Mouse (Mus musculus): ENCODE measurements at regions not wholly inside any gene's neighbourhood (a gene's known extent, or its start where the extent isn't known, plus 50 kb on each side); places are given as distances from the start of the nearest gene placed in this dataset.

DNA sequence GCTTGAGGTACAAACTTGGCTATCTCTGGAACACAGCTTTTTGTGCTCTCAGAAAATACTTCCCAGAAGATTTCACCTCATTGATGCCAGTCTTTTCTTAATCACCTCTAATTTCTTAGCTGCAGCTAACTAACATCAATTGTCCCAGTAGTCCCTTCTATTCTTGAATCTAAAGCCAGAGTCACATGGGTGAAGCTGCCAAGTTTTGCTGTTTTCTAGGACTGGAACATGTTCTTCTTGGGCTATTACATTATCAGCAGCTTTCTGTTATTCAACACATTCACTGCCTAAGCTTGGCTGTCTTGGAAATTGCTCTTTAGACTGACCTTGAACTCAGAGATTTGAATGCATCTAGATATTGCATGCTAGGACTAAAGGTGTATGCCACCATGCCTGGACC lies 583.9 kb downstream of the Cetn3 start:
- DNase-seq: no peak

DNA sequence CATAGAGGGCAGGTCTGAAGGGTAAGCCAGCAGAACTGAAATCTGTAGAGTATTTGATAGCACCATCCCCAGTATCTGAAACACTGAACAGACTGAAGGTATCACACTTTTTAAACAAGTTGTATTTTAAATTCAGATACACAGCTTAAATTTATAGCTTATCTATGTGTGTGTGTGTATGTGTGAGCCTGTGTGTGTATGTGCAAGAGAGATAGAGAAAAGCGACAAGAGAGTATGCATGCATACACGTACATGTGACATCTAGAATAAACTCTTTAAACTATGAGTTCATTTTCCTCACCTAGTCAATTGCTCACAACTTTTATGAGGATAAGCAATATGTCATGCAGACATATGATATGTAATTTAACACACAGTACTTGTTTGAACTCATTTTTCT lies 588.7 kb downstream of the Cetn3 start:
- no peak for DNase-seq

DNA sequence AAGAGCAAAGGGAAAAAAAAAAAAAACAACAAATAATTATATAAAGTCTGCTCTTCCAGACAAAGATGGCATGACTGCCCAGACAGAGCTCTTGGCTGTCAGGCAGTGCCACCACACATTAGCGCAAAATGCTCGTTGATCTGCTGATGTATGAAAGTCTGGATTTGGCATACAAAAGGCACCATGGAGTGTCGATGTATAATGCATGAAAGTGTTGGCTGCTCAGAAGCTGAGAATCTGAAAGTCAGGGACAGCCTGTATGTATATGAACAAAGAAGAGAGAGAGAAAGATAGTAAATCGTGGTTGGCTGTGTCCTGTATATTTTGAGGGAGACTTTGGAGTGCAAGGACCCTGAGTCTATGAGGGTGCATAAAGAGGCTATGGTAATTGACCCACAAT lies 589.7 kb downstream of the Cetn3 start:
- DNase-seq: no peak

DNA sequence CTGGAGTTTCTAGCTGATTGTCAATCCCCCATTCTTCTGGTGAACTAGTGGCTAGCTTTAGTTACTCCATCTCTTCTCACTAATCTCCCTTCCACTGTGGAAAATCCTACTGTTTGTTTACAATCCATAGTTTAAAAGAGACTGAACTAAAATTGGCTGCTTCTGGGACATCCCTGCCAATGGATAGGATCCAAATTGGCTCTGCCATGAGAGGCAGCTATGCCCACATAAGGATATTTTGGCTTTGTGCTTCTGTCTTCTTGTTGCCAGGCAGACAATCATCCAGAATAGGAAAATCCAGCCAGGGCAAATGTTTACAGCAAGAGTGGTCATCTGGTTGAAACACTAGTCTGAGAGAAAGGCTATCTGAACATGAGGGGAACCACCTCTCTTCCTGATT lies 610.0 kb downstream of the Cetn3 start:
- DNase-seq: no peak

DNA sequence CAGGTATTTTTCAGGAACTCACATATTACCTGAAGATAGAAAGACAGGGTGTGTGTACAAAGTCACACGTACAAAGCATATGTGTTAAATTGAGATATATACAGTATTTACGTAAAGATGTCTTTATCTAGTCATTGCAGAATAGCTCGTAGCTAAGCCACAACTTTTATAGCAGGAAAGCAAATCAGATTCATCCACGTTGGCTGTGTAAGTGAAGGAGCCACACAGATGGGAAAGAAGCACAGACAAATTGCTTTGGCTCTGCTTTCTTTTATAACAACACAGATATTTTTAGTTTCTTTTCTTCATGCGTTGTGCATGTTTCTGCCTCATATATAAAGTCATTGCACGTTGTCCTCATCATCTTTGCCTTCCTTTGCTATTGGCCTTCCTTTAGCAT lies 610.6 kb downstream of the Cetn3 start:
- DNase-seq: no peak

DNA sequence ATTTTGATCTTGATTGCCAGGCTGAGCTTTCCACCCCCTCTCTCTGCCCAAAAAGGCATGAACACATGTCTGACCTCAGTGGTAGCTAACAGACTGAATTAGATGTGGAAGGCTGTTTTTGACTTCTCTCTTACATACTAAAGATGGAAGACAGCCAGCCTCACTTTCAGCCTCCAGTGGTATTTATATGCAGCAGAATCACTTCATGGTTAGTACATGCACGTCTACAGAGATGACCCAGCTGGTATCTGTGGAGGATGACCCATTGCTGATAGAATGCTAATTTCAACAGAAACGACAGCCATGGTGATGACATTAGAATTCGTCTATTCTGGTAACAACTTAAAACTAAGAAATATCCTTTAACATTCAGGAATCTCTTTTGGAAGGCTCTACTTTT lies 630.8 kb downstream of the Cetn3 start:
- no peak for DNase-seq

DNA sequence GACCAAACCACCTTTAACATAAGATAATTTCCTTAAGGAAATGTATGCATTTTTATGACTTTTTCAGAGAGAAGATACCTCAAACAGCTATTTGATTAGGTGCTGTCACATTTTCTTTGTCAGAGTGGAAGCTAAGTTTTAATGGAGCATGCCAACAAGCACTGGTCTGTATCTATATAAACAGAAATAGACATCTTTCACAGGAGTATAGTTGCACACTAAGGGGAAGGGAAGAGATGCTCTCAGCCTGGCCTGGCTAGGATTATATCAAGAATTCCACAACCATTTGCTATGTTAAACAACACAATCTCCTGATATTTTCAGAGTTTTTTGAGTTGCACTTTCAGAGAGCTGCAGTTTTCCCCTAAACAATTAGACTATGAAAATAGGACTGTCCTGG lies 638.1 kb downstream of the Cetn3 start:
- no peak for DNase-seq

DNA sequence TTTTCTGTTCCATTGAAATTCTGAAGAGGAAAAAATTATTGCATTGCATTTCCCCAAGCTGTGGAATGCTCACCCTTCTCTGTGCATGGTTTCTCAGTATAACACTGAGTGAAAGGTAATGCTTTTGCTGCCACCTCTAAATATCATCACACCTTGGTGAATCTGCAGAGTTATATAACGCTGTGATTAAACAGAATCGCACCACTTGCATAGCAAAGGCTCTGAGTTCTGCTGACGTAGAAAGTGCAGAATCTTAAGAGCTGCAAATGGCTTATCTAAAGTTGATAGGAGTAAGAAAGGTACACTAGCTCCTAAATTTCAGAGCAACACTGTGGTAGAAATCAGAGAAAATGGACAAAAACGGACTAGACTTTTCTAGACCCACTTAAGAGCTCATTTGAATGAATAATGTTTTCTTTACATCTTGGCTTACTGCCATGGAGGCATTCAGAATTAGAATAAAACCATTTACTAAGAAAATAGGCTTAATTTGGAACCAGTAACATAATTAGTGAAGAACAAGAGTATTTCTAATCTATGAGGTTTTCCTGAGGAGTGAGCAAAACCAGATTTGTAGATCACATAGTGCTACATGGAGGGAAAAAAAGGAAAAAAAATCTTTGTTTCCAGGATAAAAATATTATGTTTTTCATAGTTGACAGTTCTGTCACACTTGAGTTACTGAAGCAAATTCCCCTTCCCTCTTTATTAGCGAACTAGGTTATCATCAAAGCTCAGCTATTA lies 641.2 kb downstream of the Cetn3 start:
- no peak for DNase-seq

DNA sequence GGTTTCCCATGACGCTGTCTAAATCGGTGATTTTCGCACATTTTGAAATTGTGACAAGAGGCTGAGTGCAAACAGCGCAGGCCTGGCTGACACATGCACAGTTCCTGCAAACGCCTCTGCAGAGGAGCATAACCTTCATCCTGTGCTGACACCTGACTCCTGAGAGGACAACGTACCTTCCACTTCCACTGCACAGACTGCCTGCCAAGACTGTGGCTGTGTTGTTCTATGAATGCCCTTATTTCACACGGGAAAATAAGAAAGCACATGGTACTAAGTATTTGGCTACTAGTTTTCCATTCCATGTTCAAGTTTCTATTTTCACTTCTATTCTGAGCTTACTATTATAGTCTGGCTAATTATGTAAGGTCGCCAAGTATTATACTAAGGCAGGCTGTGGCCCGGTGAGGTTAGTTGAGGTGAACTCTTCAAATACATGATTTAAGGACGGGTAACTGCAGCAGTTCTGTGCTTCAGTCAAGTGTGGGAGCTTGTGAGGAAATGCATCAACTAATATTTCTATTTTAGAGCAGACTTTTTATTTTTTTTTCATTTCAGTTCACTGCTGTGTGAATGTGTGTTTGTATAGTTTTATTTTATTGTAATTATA lies 642.0 kb downstream of the Cetn3 start:
- no peak for DNase-seq

DNA sequence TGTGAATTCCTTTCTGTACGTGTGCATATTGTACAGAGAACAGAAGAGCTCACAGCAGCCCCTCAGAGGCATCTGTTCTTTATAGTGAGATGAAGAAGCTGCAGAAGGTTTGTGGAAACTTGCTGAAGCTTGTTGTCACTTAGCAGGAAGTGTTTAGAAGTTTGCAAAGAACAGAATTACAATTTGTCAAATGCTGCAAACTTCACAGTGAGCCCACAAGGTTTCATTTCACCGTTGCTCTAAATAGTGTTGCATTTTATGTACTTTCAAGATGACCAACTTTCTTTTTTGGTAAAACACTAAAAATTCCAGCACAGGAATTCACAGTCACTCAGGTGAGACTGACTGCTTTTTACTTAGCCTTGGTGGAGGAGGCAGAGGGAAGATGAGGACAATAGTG lies 649.5 kb downstream of the Cetn3 start:
- DNase-seq: no peak

DNA sequence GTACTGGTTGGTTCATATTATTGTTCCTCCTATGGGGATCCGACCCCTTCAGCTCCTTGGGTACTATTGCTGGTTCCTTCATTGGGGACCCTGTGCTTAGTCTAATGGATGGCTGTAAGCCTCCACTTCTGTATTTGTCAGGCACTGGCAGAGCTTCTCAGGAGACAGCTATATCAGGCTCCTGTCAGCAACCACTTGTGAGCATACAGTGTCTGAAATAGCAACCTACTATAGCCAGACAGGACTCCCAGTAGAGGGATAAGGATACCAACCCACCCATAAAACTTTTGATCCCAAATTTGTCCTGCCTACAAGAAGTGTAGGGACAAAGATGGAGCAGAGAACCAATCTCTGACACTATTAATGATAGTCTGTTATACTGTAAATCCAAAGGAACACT lies 656.4 kb downstream of the Cetn3 start:
- no peak for DNase-seq

DNA sequence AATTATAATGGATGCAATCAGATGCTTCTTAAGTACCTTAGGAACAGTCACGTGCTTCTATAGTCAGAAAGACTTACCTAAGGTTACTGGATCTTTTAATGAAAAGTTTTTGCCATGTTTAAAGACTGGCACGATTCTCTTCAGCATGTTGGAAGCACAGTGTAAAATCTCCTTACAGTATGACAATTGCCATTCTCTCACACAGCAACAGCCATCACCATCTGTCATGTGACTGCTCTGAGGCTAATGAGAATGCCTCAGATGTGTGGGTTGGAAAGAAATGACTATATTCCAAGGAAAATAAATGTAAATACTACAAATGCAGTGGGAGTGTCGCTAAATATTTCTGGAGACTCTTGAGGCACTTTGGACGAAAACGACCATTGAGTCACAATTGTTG lies 670.8 kb downstream of the Cetn3 start:
- no peak for DNase-seq

DNA sequence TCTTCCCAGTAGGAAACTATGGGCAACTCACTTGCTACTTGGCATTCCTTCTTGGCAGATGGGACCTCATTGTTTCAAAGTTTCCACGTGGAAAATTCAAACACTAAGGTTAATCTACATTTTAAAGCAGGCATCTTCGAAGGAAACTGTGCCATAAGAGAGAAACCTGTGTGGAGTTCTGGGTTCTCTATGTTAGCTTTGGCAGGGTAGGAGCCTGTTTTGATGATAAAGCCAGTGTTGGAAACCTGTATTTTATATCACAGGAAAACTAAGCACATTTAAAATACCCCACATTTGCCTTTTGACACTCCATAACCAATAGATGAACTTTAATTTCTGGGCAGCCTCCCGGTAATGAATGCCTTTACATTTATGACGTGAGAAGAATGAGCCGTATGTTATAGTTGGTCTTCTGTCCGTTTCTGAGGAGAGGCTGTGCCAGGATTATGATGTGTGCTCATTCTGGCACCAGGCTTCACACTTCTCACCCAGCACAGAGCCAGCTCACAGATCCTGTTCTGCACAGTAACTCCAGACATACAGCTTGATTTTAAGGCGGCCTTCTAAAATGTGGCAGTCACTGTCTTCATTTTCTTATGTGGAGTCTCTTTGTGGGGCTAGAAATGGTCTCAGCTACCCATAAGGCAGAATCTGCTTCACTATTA lies 700.5 kb downstream of the Cetn3 start:
- DNase-seq: no peak

DNA sequence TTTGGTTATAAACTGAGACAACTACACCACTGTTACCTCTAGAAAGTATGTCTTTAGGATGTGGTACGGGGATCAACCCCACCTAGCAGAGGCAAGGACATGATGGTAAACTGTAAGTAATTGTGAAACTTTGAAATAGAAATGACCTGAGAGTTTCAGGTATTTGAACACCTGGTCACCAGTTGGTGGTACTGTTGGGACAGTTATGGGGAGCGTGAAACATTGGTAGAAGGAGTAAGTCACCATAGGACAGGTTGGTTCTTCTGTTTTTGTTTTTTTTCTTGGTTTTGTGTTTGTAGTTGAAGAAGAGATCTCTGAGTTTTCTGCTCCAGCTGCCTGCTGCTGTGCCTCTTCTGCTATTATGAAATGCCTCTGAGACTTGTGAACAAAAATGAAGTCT lies 713.7 kb downstream of the Cetn3 start:
- no peak for DNase-seq

DNA sequence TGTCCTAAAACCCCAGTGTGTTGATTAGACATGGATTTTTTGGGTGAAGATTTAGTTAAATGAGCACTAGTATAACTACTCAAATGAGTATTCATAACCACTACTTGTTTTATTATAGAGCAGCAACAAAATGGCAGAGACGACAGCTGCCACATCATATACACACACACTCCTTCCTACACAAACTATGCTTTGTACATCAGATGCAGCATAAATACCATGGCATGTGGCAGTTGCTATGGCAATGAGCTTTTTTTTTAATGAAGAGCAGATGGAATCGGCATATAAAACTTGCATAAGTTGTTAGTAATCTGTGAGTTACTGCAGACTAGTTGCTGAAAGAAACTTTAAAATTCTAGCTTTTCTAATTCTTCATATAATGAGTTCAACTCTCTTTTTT lies 725.3 kb downstream of the Cetn3 start:
- DNase-seq: no peak

DNA sequence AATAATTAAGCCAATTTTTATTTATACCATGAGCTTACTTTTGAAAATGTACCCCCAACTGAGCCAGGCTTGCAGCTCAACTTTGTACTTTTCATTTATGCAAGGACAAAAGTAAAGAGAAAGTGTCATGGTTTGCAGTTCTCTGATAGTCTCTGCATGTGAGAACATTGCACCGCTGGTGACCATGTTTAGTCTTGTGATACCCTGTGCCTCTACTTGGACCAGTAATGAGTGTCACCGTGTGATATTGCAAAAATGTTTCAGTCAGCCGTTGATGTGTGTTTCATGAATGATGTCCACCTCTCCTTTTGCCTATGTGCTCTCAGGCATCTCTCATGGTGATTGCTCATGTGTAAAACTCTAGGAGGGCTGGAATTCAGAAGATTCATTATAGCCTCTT lies 726.6 kb downstream of the Cetn3 start:
- DNase-seq: no peak
